Mouse (Mus musculus) bone marrow macrophage, adult 2 months (primary cell): ENCODE measurements around the gene Txndc11.

ENCODE experiments used
- CTCF ChIP-seq: IDR thresholded peaks from 2 replicates; pipeline ENCODE4 v1.5.1; 2012; ENCODE audit warnings: low read depth, mild to moderate bottlenecking, low read length, moderate library complexity
- POLR2A ChIP-seq: IDR thresholded peaks from 2 replicates; pipeline ENCODE4 v1.6.1; 2012; ENCODE audit warnings: mild to moderate bottlenecking, low read depth, low read length, borderline replicate concordance

GRCm38 (mm10) chr16:11047130-11047529, 87.3 kb downstream of the Txndc11 start:
- TF ChIP-seq CTCF (no peak), POLR2A (no peak)
